Comparison of ENCODE assay signal across 11 mouse cellular contexts in genomic region chrX:99876781-99877180, GRCm38 (mm10). TPM values are rescaled to one million over a fixed set of nuclear protein-coding genes. Genes with fewer than 3 reads are reported as not detected.
"Had no signal": no experiment of that assay in that cellular context is flagged by ENCODE, and none has a peak within 500 bp of the region (broad histone marks: within the 10 kb centered on the region; RNA-seq: fewer than 3 reads in every experiment).

No protein-coding gene starts in this region.

- DNase-seq: kidney, postnatal 4 days; lung, adult 2 months; lung, postnatal 36 days; right cerebral cortex, postnatal 14 days; thymus, postnatal 4 days had no signal

- H3K27ac ChIP-seq: layer of hippocampus, adult 2 months; limb, embryonic 10.5 days; liver, embryonic 15.5 days; midbrain, embryonic 13.5 days had no signal

- H3K36me3 ChIP-seq: limb, embryonic 10.5 days; liver, embryonic 15.5 days; midbrain, embryonic 13.5 days had no signal

- H3K4me3 ChIP-seq: layer of hippocampus, adult 2 months; limb, embryonic 10.5 days; liver, embryonic 15.5 days; midbrain, embryonic 13.5 days had no signal

- H3K9me3 ChIP-seq: limb, embryonic 10.5 days; liver, embryonic 15.5 days; midbrain, embryonic 13.5 days had no signal

- H3K4me1 ChIP-seq: liver, embryonic 15.5 days; midbrain, embryonic 13.5 days had no signal

- H3K9ac ChIP-seq: liver, embryonic 15.5 days; midbrain, embryonic 13.5 days had no signal

- H3K27me3 ChIP-seq: liver, embryonic 15.5 days had no signal

- ATAC-seq: lung, postnatal 0 days; midbrain, embryonic 13.5 days had no signal

- H3K4me2 ChIP-seq: liver, embryonic 11.5 days; liver, embryonic 15.5 days; midbrain, embryonic 13.5 days had no signal

RNA-seq across cellular contexts. Expression of gene Tmem28, which starts 56.0 kb away (rescaled TPM):
- polyA plus RNA-seq: liver, embryonic 15.5 days had no signal
